Mouse (Mus musculus) ES-E14 (cell line): ENCODE results near the gene Paqr8.

Experiments used
- CHD2 ChIP-seq: IDR thresholded peaks from 2 replicates; pipeline ENCODE4 v1.6.1; 2014; ENCODE audit warnings: mild to moderate bottlenecking, low read depth, low read length, inconsistent platforms
- HCFC1 ChIP-seq: IDR thresholded peaks from 2 replicates; pipeline ENCODE4 v1.6.1; 2012; ENCODE audit warnings: low read length, inconsistent platforms, borderline replicate concordance; ENCODE audit not compliant: insufficient read depth
- MAFK ChIP-seq: IDR thresholded peaks from 2 replicates; pipeline ENCODE4 v1.6.1; 2014; ENCODE audit warnings: mild to moderate bottlenecking, low read depth, low read length, inconsistent platforms; ENCODE audit not compliant: insufficient read depth
- ZC3H11A ChIP-seq: IDR thresholded peaks from 2 replicates; pipeline ENCODE4 v1.6.1; 2012; ENCODE audit warnings: low read depth, mild to moderate bottlenecking, inconsistent platforms, low read length, borderline replicate concordance
- ZNF384 ChIP-seq: IDR thresholded peaks from 2 replicates; pipeline ENCODE4 v1.6.1; 2012; ENCODE audit warnings: low read depth, low read length, inconsistent platforms

DNA sequence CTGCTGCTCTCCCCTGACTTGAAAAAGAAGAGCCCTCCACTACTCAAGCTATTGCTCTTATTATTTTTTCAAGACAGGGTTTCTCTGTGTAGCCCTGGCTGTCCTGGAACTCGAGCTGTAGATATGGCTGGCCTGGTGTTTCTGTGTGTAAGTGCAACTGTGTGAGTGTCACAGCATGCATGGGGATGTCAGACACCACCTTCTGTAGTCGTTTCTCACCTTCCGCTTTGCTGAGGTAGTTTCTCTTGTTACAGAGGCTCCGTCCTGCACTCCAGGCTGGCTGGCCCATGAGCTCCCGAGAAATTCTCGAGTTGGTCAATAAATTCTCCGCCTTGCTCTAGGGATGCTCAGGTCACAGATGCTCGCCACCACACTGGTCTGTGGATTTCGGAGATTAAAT is 8.0 kb downstream of the Paqr8 start:
- no peak for TF ChIP-seq CHD2
- no peak for TF ChIP-seq MAFK
- no peak for TF ChIP-seq HCFC1
- TF ChIP-seq ZC3H11A = no peak
- TF ChIP-seq ZNF384 = no peak
